Mouse (Mus musculus) heart, postnatal 36 days (tissue): ENCODE measurements around the gene Slco1c1. TPM values are rescaled to one million over a fixed set of nuclear protein-coding genes. Genes with fewer than 3 reads are reported as not detected.

Experiments
- DNase-seq, 2 experiments: peaks; one replicate each; pipeline ENCODE4 v3.0.0; 2021 to 2022
- intact Hi-C: fragments of 180-260 bp; cut with DNase I; formaldehyde crosslinking; loops from one replicate; pipeline ENCODE4 v1.15.1; 2025
- total RNA-seq, 2 experiments: library from RNA; stranded (reverse); gene quantifications; 2 replicates each; pipeline ENCODE4 v1.2.3; 2021

The Slco1c1 gene
- total RNA-seq: under 1 TPM; 0.44 to 0.62 TPM

- intact Hi-C loops: no loop called here
- no peak for DNase-seq
Observed at GRCm38 (mm10) chr6:141523747-141524640, at the start of gene Slco1c1. Slco1c1 (plus strand) TSS chr6:141524368.

- intact Hi-C loops: no loop called here
- no peak for DNase-seq
Observed at GRCm38 (mm10) chr6:141474696-141475095, 49.5 kb upstream of the Slco1c1 start.

- peak; percentile 13 to 36 for DNase-seq
- intact Hi-C loops: loop anchor here (5.0 kb wide), 2 partner anchors 92 to 312 kb away; no protein-coding TSS in a partner anchor
Observed at GRCm38 (mm10) chr6:141485302-141486021, 38.7 kb upstream of the Slco1c1 start.

- DNase-seq: no peak
Observed at GRCm38 (mm10) chr6:141487266-141487665, 36.9 kb upstream of the Slco1c1 start.

GRCm38 (mm10) chr6:141488619-141489018, 35.5 kb upstream of the Slco1c1 start:
- DNase-seq: peak; percentile 23 to 66
- intact Hi-C loops: loop anchor here (5.0 kb wide), 2 partner anchors 89 to 309 kb away; no protein-coding TSS in a partner anchor

More at GRCm38 (mm10) chr6:141487266-141487665, 36.9 kb upstream of the Slco1c1 start:
- intact Hi-C loops: loop anchor here (5.0 kb wide), 2 partner anchors 90 to 310 kb away; no protein-coding TSS in a partner anchor

GRCm38 (mm10) chr6:141494909-141495308, 29.3 kb upstream of the Slco1c1 start:
- no peak for DNase-seq
- intact Hi-C loops: no loop called here

- DNase-seq: no peak
- intact Hi-C loops: no loop called here
Observed at GRCm38 (mm10) chr6:141495634-141496418, 28.3 kb upstream of the Slco1c1 start.

- DNase-seq: peak in 1 of 2 experiments; percentile 13
- intact Hi-C loops: no loop called here
Observed at GRCm38 (mm10) chr6:141499511-141499910, 24.7 kb upstream of the Slco1c1 start.

- intact Hi-C loops: no loop called here
- no peak for DNase-seq
Observed at GRCm38 (mm10) chr6:141501171-141501570, 23.0 kb upstream of the Slco1c1 start.

- DNase-seq: no peak
- intact Hi-C loops: no loop called here
Observed at GRCm38 (mm10) chr6:141522541-141522940, 1.6 kb upstream of the Slco1c1 start.

GRCm38 (mm10) chr6:141525787-141526186, 1.6 kb downstream of the Slco1c1 start:
- intact Hi-C loops: no loop called here
- no peak for DNase-seq

GRCm38 (mm10) chr6:141530865-141531264, 6.7 kb downstream of the Slco1c1 start:
- DNase-seq: no peak
- intact Hi-C loops: no loop called here

GRCm38 (mm10) chr6:141537298-141537697, 13.1 kb downstream of the Slco1c1 start:
- intact Hi-C loops: no loop called here
- no peak for DNase-seq

GRCm38 (mm10) chr6:141541136-141541535, 17.0 kb downstream of the Slco1c1 start:
- DNase-seq: no peak
- intact Hi-C loops: no loop called here

GRCm38 (mm10) chr6:141543344-141543743, 19.2 kb downstream of the Slco1c1 start:
- no peak for DNase-seq
- intact Hi-C loops: no loop called here

GRCm38 (mm10) chr6:141558118-141558517, 34.0 kb downstream of the Slco1c1 start:
- no peak for DNase-seq
- intact Hi-C loops: no loop called here

GRCm38 (mm10) chr6:141567366-141567765, 43.2 kb downstream of the Slco1c1 start:
- no peak for DNase-seq
- intact Hi-C loops: no loop called here

- intact Hi-C loops: no loop called here
- peak in 1 of 2 experiments; percentile 10 for DNase-seq
Observed at GRCm38 (mm10) chr6:141567852-141568558, 43.8 kb downstream of the Slco1c1 start.

- intact Hi-C loops: no loop called here
- no peak for DNase-seq
Observed at GRCm38 (mm10) chr6:141568559-141568946, 44.4 kb downstream of the Slco1c1 start.
